Mouse (Mus musculus) olfactory bulb, adult 2 months (tissue): ENCODE measurements around the gene Gm4922.

Experiments
- CTCF ChIP-seq: fragments of 200-500 bp; IDR thresholded peaks from 2 replicates; pipeline ENCODE4 v1.5.1; 2012; ENCODE audit warnings: low read depth, mild to moderate bottlenecking, low read length, moderate library complexity; ENCODE audit not compliant: insufficient read depth
- POLR2A ChIP-seq: fragments of 200-500 bp; IDR thresholded peaks from 2 replicates; pipeline ENCODE4 v1.6.1; 2012; ENCODE audit warnings: mild to moderate bottlenecking, low read depth, low read length, moderate library complexity; ENCODE audit not compliant: insufficient read depth

DNA sequence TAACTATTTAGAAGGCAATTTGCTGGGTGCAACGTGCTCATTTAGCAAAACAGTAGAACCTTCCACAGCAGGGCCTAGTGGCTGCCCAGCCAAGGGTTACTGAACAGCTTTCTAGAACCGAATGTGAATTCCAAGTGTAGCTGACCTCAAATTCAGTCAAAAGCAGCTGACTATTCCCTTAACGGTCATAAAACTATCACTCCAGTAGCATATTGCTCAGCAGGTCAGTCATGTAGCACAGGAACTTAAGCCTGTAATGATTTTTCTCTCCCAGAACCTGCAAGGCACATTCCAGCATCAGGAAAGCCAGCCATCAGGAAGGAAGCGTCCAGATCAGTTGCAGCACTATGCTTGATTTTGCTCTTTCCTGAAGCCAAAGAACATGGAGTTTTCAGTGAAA lies 43.8 kb upstream of the Gm4922 start:
- TF ChIP-seq POLR2A (no peak), CTCF (no peak)
